Mouse (Mus musculus): ENCODE results near the gene Abcg1. TPM values are rescaled to one million over a fixed set of nuclear protein-coding genes. Genes with fewer than 3 reads are reported as not detected.
A peak's percentile ranks its signal among the peaks of the same experiment; 100 is the strongest.

The Abcg1 gene
- total and polyA plus RNA-seq, 2 experiments = 3.4 to 5.0 TPM

GRCm38 (mm10) chr17:31095570-31095969, 38.1 kb downstream of the Abcg1 start:
- Histone ChIP-seq H3K36me3 (ENCODE audit: control insufficient read depth, insufficient read depth, low read length) (no peaks in the 10 kb centered on the region), H3K4me1 (ENCODE audit: control insufficient read depth, insufficient read depth, low read length) (no peaks in the 10 kb centered on the region), H3K9ac (ENCODE audit: low read depth, low read length) (no peak overlapping the region), H3K4me3 (ENCODE audit: insufficient read depth, low read depth, low read length) (no peak overlapping the region), H3K27me3 (ENCODE audit: control insufficient read depth, insufficient read depth, low read length) (no peaks in the 10 kb centered on the region), H3K27ac (replicated peaks; ENCODE audit: insufficient read depth, low read depth, low read length) (no peak overlapping the region), H3K79me2 (ENCODE audit: control insufficient read depth, insufficient read depth, low read length) (no peaks in the 10 kb centered on the region)
- DNase-seq (ENCODE audit: extremely low read depth, low read depth, low spot score) = no peak
- TF ChIP-seq POLR2A (IDR thresholded peaks at IDR 0.05; ENCODE audit: extremely low read depth, insufficient read depth, low read length) = no peak
- 89% methylated on average over 7 of the region's 7 CpGs for WGBS

GRCm38 (mm10) chr17:31096893-31097292, 39.4 kb downstream of the Abcg1 start:
- DNase-seq (ENCODE audit: extremely low read depth, low read depth, low spot score) = no peak
- TF ChIP-seq CTCF (IDR thresholded peaks at IDR 0.05; ENCODE audit: low read depth, low read length) (no peak), POLR2A (IDR thresholded peaks at IDR 0.05; ENCODE audit: extremely low read depth, insufficient read depth, low read length) (no peak)
- Histone ChIP-seq H3K79me2 (ENCODE audit: control insufficient read depth, insufficient read depth, low read length) (no peaks in the 10 kb centered on the region), H3K27ac (replicated peaks; ENCODE audit: insufficient read depth, low read depth, low read length) (no peak overlapping the region), H3K36me3 (ENCODE audit: control insufficient read depth, insufficient read depth, low read length) (no peaks in the 10 kb centered on the region), H3K4me1 (ENCODE audit: control insufficient read depth, insufficient read depth, low read length) (no peaks in the 10 kb centered on the region), H3K9ac (ENCODE audit: low read depth, low read length) (no peak overlapping the region), H3K4me3 (ENCODE audit: insufficient read depth, low read depth, low read length) (no peak overlapping the region), H3K27me3 (ENCODE audit: control insufficient read depth, insufficient read depth, low read length) (no peaks in the 10 kb centered on the region)
- 100% methylated on average over 2 of the region's 2 CpGs for WGBS

GRCm38 (mm10) chr17:31098788-31099187, 41.3 kb downstream of the Abcg1 start:
- H3K9ac ChIP-seq (ENCODE audit: low read depth, low read length) = no peak overlapping the region

GRCm38 (mm10) chr17:31103007-31103570, 45.6 kb downstream of the Abcg1 start:
- no peaks in the 10 kb centered on the region for H3K27me3 ChIP-seq (ENCODE audit: control insufficient read depth, insufficient read depth, low read length)
- H3K36me3 ChIP-seq (ENCODE audit: control insufficient read depth, insufficient read depth, low read length) = no peaks in the 10 kb centered on the region
- H3K4me3 ChIP-seq (ENCODE audit: insufficient read depth, low read depth, low read length) = no peak overlapping the region
- no peak overlapping the region for H3K9ac ChIP-seq (ENCODE audit: low read depth, low read length)
- 77% methylated on average over 8 of the region's 8 CpGs for WGBS
- no peak overlapping the region for H3K27ac ChIP-seq (replicated peaks; ENCODE audit: insufficient read depth, low read depth, low read length)
- TF ChIP-seq POLR2A (IDR thresholded peaks at IDR 0.05; ENCODE audit: extremely low read depth, insufficient read depth, low read length) = no peak
- no peak for TF ChIP-seq CTCF (IDR thresholded peaks at IDR 0.05; ENCODE audit: low read depth, low read length)
- peaks cover 8% of the 10 kb centered on the region for H3K4me1 ChIP-seq (ENCODE audit: control insufficient read depth, insufficient read depth, low read length)
- no peaks in the 10 kb centered on the region for H3K79me2 ChIP-seq (ENCODE audit: control insufficient read depth, insufficient read depth, low read length)
- no peak for DNase-seq (ENCODE audit: extremely low read depth, low read depth, low spot score)

More at GRCm38 (mm10) chr17:31098788-31099187, 41.3 kb downstream of the Abcg1 start:
- no peaks in the 10 kb centered on the region for H3K36me3 ChIP-seq (ENCODE audit: control insufficient read depth, insufficient read depth, low read length)
- no peak overlapping the region for H3K4me3 ChIP-seq (ENCODE audit: insufficient read depth, low read depth, low read length)
- WGBS = 84% methylated on average over 5 of the region's 5 CpGs
- 0 out of 2 replicates have a peak, but pooled peaks cover 2% of the 10 kb centered on the region for H3K4me1 ChIP-seq (ENCODE audit: control insufficient read depth, insufficient read depth, low read length)
- DNase-seq (ENCODE audit: extremely low read depth, low read depth, low spot score) = no peak
- TF ChIP-seq CTCF (IDR thresholded peaks at IDR 0.05; ENCODE audit: low read depth, low read length) (no peak), POLR2A (IDR thresholded peaks at IDR 0.05; ENCODE audit: extremely low read depth, insufficient read depth, low read length) (no peak)
- no peak overlapping the region for H3K27ac ChIP-seq (replicated peaks; ENCODE audit: insufficient read depth, low read depth, low read length)
- no peaks in the 10 kb centered on the region for H3K79me2 ChIP-seq (ENCODE audit: control insufficient read depth, insufficient read depth, low read length)
- H3K27me3 ChIP-seq (ENCODE audit: control insufficient read depth, insufficient read depth, low read length) = no peaks in the 10 kb centered on the region

- H3K4me1 ChIP-seq (ENCODE audit: control insufficient read depth, insufficient read depth, low read length) = peaks cover 8% of the 10 kb centered on the region
- no peak overlapping the region for H3K9ac ChIP-seq (ENCODE audit: low read depth, low read length)
- H3K79me2 ChIP-seq (ENCODE audit: control insufficient read depth, insufficient read depth, low read length) = no peaks in the 10 kb centered on the region
- H3K36me3 ChIP-seq (ENCODE audit: control insufficient read depth, insufficient read depth, low read length) = no peaks in the 10 kb centered on the region
- no peaks in the 10 kb centered on the region for H3K27me3 ChIP-seq (ENCODE audit: control insufficient read depth, insufficient read depth, low read length)
- no peak for TF ChIP-seq CTCF (IDR thresholded peaks at IDR 0.05; ENCODE audit: low read depth, low read length)
- TF ChIP-seq POLR2A (IDR thresholded peaks at IDR 0.05; ENCODE audit: extremely low read depth, insufficient read depth, low read length) = no peak
- H3K4me3 ChIP-seq (ENCODE audit: insufficient read depth, low read depth, low read length) = no peak overlapping the region
- 33% methylated on average over 8 of the region's 8 CpGs for WGBS
- peak; percentile 57 for DNase-seq (ENCODE audit: extremely low read depth, low read depth, low spot score)
- no peak overlapping the region for H3K27ac ChIP-seq (replicated peaks; ENCODE audit: insufficient read depth, low read depth, low read length)
Measured at GRCm38 (mm10) chr17:31103823-31104222, 46.3 kb downstream of the Abcg1 start.

- WGBS = 89% methylated on average over 15 of the region's 15 CpGs
- TF ChIP-seq CTCF (IDR thresholded peaks at IDR 0.05; ENCODE audit: low read depth, low read length) (no peak), POLR2A (IDR thresholded peaks at IDR 0.05; ENCODE audit: extremely low read depth, insufficient read depth, low read length) (no peak)
Measured at GRCm38 (mm10) chr17:31108388-31108787, 50.9 kb downstream of the Abcg1 start.

More at GRCm38 (mm10) chr17:31108388-31108787, 50.9 kb downstream of the Abcg1 start:
- Histone ChIP-seq H3K4me3 (ENCODE audit: insufficient read depth, low read depth, low read length) (no peak overlapping the region), H3K27ac (replicated peaks; ENCODE audit: insufficient read depth, low read depth, low read length) (no peak overlapping the region), H3K4me1 (ENCODE audit: control insufficient read depth, insufficient read depth, low read length) (peaks cover 8% of the 10 kb centered on the region), H3K79me2 (ENCODE audit: control insufficient read depth, insufficient read depth, low read length) (no peaks in the 10 kb centered on the region), H3K36me3 (ENCODE audit: control insufficient read depth, insufficient read depth, low read length) (no peaks in the 10 kb centered on the region), H3K27me3 (ENCODE audit: control insufficient read depth, insufficient read depth, low read length) (no peaks in the 10 kb centered on the region), H3K9ac (ENCODE audit: low read depth, low read length) (no peak overlapping the region)
- no peak for DNase-seq (ENCODE audit: extremely low read depth, low read depth, low spot score)
